Mouse (Mus musculus): ENCODE measurements at regions not wholly inside any gene's neighbourhood (a gene's known extent, or its start where the extent isn't known, plus 50 kb on each side); places are given as distances from the start of the nearest gene placed in this dataset.

DNA sequence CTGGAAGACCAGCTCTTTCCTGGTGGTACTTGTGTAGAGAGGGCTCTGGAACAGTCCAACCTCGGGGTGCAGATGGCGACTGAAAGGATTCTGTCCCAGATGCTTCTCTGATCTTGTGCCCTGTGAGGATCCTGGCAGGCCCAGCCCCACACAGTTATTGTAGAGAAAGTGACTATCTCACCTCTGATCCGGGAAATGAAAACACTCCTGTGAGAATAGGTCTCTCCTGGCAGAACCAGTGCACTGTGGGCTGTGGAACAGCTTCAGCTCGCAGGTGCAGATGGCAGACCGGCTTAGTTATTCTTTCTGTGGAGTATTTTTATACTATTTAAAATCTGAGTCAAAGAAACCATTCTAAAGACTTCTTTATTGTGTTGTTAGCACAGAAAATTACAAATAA is 742.1 kb upstream of the Marcks start:
- TF ChIP-seq BHLHE40 (IDR thresholded peaks at IDR 0.05; ENCODE audit: low read depth, low read length) (no peak), POLR2A (IDR thresholded peaks at IDR 0.05; ENCODE audit: low read depth, low read length) (no peak), POLR2AphosphoS2 (IDR thresholded peaks at IDR 0.05; ENCODE audit: low read depth, low read length) (no peak), E2F4 (IDR thresholded peaks at IDR 0.05; ENCODE audit: insufficient replicate concordance, low read depth, low read length) (no peak), EP300 (IDR thresholded peaks at IDR 0.05; ENCODE audit: low read length) (no peak), CTCF (conservative IDR thresholded peaks at IDR 0.05 in 1 of 2, IDR thresholded peaks at IDR 0.05 in 1 of 2; ENCODE audit: low read depth in 2 of 2, low read length in 2 of 2) (no peak), SIN3A (IDR thresholded peaks at IDR 0.05; ENCODE audit: low read length) (no peak), ZC3H11A (IDR thresholded peaks at IDR 0.05; ENCODE audit: low read depth, low read length) (no peak), RAD21 (IDR thresholded peaks at IDR 0.05; ENCODE audit: low read depth, low read length) (no peak), CHD2 (IDR thresholded peaks at IDR 0.05; ENCODE audit: low read length) (no peak), NRF1 (IDR thresholded peaks at IDR 0.05; ENCODE audit: low read depth, low read length) (no peak)

Measured in CH12.LX (cell line).